Mouse (Mus musculus) lung, embryonic 16.5 days (tissue): ENCODE results near the gene Samm50. TPM values are rescaled to one million over a fixed set of nuclear protein-coding genes. Genes with fewer than 3 reads are reported as not detected.
"Not testable (repeated sequence)": the region's sequence is repeated elsewhere in the genome, so short reads cannot be mapped to it uniquely, and the experiment has no call there.

Source experiments
- ATAC-seq: fragments of 200-750 bp; cut with Nextera tagmentation; 2 replicates; pipeline ENCODE4 v1.8.0; 2017; ENCODE audit warnings: low read depth, mild to moderate bottlenecking, moderate library complexity
- H3K27ac ChIP-seq: fragments of 300-500 bp; sonication (generic); 2 replicates; pipeline ENCODE4 v1.5.1; 2014; ENCODE audit warnings: mild to moderate bottlenecking, control low read depth, low read length
- H3K27me3 ChIP-seq: fragments of 300-500 bp; sonication (generic); 2 replicates; pipeline ENCODE4 v1.6.1; 2014; ENCODE audit warnings: low read depth, low read length, mixed read lengths; ENCODE audit not compliant: control insufficient read depth, insufficient read depth
- H3K36me3 ChIP-seq: fragments of 300-500 bp; sonication (generic); 2 replicates; pipeline ENCODE4 v1.6.1; 2014; ENCODE audit warnings: low read length; ENCODE audit not compliant: control insufficient read depth, insufficient read depth
- H3K4me1 ChIP-seq: fragments of 300-500 bp; sonication (generic); replicated peaks from 2 replicates; pipeline ENCODE4 v1.6.1; 2014; ENCODE audit warnings: low read length, mixed read lengths; ENCODE audit not compliant: control insufficient read depth, insufficient read depth
- H3K4me2 ChIP-seq: fragments of 300-500 bp; sonication (generic); 2 replicates; pipeline ENCODE4 v1.6.1; 2014; ENCODE audit warnings: low read depth, low read length, control low read depth
- H3K4me3 ChIP-seq: fragments of 300-500 bp; sonication (generic); 2 replicates; pipeline ENCODE4 v1.5.1; 2014; ENCODE audit warnings: mild to moderate bottlenecking, low read length, control low read depth
- H3K9ac ChIP-seq: fragments of 300-500 bp; sonication (generic); 2 replicates; pipeline ENCODE4 v1.6.1; 2014; ENCODE audit warnings: low read length, control low read depth
- H3K9me3 ChIP-seq: fragments of 300-500 bp; sonication (generic); 2 replicates; pipeline ENCODE4 v1.6.1; 2016; ENCODE audit warnings: low read length; ENCODE audit not compliant: control insufficient read depth
- WGBS: fragments of 180-500 bp; shearing (Covaris S2); extraction: QIAGEN DNeasy Blood & Tissue Kit; methylation state at CpG from one replicate; pipeline ENCODE4 v1.1.7; 2014; 5-methylcytosine and 5-hydroxymethylcytosine counted together
- polyA plus RNA-seq: library from polyadenylated mRNA; unstranded; fragments of >200 nt; fragmentation: Nextera tagmentation; extraction: Ambion mirVana; gene quantifications from 2 replicates; pipeline ENCODE4 v1.2.1, GENCODE M21; 2015

The Samm50 gene
- 98.8 and 105 TPM in 2 replicates for polyA plus RNA-seq

DNA sequence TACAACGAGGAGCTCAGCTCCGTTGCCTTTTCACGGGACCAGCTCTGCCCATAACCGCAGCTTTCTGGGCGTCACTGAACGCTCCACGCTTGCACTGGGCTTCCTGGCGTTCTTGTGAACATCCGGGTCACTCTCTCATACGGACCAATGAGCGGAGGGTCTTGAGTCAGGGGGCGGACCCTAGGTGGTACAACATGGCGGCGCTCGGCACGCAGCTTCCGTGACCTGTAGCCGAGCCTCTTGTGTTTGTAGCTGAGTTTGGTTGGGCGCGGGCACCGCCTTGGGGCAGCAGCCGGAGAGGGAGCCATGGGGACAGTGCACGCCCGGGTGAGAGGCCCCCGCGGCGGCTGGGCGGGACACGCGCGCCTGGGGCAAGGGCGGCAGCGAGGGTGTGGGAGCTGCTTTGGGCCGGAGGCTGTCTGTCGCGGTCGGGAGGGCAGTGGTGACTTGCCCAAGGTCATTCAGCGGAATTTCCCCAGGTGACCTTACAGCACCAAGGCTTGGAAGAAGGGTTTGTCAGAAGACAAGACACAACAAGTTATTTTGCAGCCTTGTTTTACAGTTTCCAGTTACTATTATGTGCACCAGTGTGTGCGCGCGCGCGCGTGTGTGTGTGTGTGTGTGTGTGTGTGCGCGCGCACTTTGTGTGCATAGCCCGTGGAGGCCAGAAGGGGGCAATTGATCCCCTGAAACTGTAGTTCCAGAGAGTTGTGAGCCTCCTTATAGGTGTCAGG, at the start of gene Samm50:
Samm50 (plus strand) TSS at position 184 of the 734 bp plus-strand sequence.
- Histone ChIP-seq H3K4me2 (peak within 1 kb of the TSS; percentile 80), H3K4me3 (peak within 1 kb of the TSS; percentile 90), H3K4me1 (peaks cover 6% of the 10 kb centered on the region; the same call in 1 of the 2 replicates), H3K27ac (peak within 1 kb of the TSS; percentile 93), H3K27me3 (no peaks in the 10 kb centered on the region), H3K9me3 (no peaks in the 10 kb centered on the region), H3K9ac (peak within 1 kb of the TSS; percentile 92), H3K36me3 (peaks cover 11% of the 10 kb centered on the region)
- WGBS = 2% methylated on average over 48 of the region's 48 CpGs
- peak; percentile 100 for ATAC-seq

- no peak for ATAC-seq
- Histone ChIP-seq H3K27me3 (no peaks in the 10 kb centered on the region), H3K9ac (no peak overlapping the region), H3K27ac (no peak overlapping the region), H3K4me2 (no peak overlapping the region), H3K9me3 (no peaks in the 10 kb centered on the region), H3K4me3 (no peak overlapping the region), H3K36me3 (no peaks in the 10 kb centered on the region), H3K4me1 (no peaks in the 10 kb centered on the region)
- WGBS = 77% methylated on average over 2 of the region's 2 CpGs
Observed at GRCm38 (mm10) chr15:84156158-84156557, 35.9 kb upstream of the Samm50 start.

DNA sequence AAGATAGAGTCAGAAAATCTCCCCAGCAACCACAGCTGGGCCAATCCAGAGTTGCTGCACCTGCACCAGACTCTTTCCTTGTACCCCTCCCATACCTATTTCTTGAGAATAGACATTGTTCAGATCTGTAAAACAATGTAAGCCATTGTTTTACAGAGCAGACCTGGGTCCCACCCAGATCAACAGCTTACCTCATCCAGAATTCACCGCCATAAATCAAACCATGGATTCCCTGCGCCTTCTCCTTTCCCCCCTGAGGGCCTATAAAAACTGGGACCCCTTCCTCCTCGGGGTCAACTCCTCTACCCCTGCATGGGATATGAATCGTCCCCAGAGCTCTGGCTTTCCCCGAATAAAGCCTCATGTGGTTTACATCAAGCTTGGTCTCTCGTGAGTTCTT, 34.5 kb upstream of the Samm50 start:
- H3K9me3 ChIP-seq, H3K4me1 ChIP-seq, H3K27ac ChIP-seq, H3K36me3 ChIP-seq, ATAC-seq, H3K27me3 ChIP-seq, H3K9ac ChIP-seq, H3K4me2 ChIP-seq, H3K4me3 ChIP-seq: not testable (repeated sequence)
- 83% methylated on average over 6 of the region's 6 CpGs for WGBS

- no peaks in the 10 kb centered on the region for H3K4me1 ChIP-seq
- no peaks in the 10 kb centered on the region for H3K27me3 ChIP-seq
- H3K27ac ChIP-seq = no peak overlapping the region
- no peak overlapping the region for H3K9ac ChIP-seq
- no peaks in the 10 kb centered on the region for H3K36me3 ChIP-seq
- no peak overlapping the region for H3K4me3 ChIP-seq
- H3K4me2 ChIP-seq = no peak overlapping the region
- no peak for ATAC-seq
- 80% methylated on average over 6 of the region's 6 CpGs for WGBS
- H3K9me3 ChIP-seq = no peaks in the 10 kb centered on the region
Observed at GRCm38 (mm10) chr15:84161871-84162270, 30.2 kb upstream of the Samm50 start.

- Histone ChIP-seq H3K27ac (no peak overlapping the region), H3K9ac (no peak overlapping the region), H3K4me3 (no peak overlapping the region), H3K9me3 (no peaks in the 10 kb centered on the region), H3K4me1 (peaks cover 14% of the 10 kb centered on the region), H3K36me3 (no peaks in the 10 kb centered on the region), H3K4me2 (no peak overlapping the region), H3K27me3 (no peaks in the 10 kb centered on the region; the same call in 1 of the 2 replicates)
- whole genome bisulfite sequencing = 66% methylated on average over 6 of the region's 6 CpGs
- ATAC-seq = no peak
Observed at GRCm38 (mm10) chr15:84166818-84167217, 25.2 kb upstream of the Samm50 start.

DNA sequence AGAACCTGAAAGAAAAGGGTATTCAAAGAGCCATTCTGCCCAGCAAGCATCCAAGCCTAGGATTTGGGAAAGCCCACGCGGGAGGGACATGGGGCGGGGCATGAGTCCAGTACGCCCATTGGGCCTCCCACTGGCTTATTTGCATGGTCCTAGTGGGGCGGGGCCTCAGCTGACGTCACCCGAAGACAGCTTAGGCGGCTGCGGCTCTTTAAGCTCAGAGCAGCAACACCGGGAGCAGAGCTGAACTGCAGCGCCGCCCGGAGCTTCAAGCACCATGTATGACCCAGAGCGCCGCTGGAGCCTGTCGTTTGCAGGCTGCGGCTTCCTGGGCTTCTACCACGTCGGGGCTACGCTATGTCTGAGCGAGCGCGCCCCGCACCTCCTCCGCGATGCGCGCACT, 24.4 kb upstream of the Samm50 start, which contains the start of gene Pnpla3:
Pnpla3 (plus strand) TSS at position 238 of the 400 bp plus-strand sequence.
- H3K4me1 ChIP-seq = peaks cover 14% of the 10 kb centered on the region
- ATAC-seq = peak; percentile 99
- H3K4me2 ChIP-seq = peak within 1 kb of the TSS; percentile 99
- H3K27ac ChIP-seq = no peak within 1 kb of the TSS
- 0% methylated on average over 28 of the region's 28 CpGs for WGBS
- H3K36me3 ChIP-seq = no peaks in the 10 kb centered on the region
- H3K9ac ChIP-seq = peak within 1 kb of the TSS; percentile 63
- peak within 1 kb of the TSS; percentile 59 for H3K4me3 ChIP-seq
- no peaks in the 10 kb centered on the region; the same call in 1 of the 2 replicates for H3K27me3 ChIP-seq
- no peaks in the 10 kb centered on the region for H3K9me3 ChIP-seq

- Histone ChIP-seq H3K4me2 (peak overlapping the region; percentile 99), H3K4me3 (peak overlapping the region; percentile 59), H3K27ac (no peak overlapping the region), H3K27me3 (no peaks in the 10 kb centered on the region; the same call in 1 of the 2 replicates), H3K9me3 (no peaks in the 10 kb centered on the region), H3K36me3 (no peaks in the 10 kb centered on the region), H3K9ac (peak overlapping the region; percentile 63), H3K4me1 (peaks cover 14% of the 10 kb centered on the region)
- under 1% methylated on average over 28 of the region's 28 CpGs for WGBS
- peak; percentile 51 for ATAC-seq
Observed at GRCm38 (mm10) chr15:84168170-84169161, 23.6 kb upstream of the Samm50 start.

GRCm38 (mm10) chr15:84169511-84169910, 22.5 kb upstream of the Samm50 start:
- WGBS = 61% methylated on average over 1 of the region's 1 CpGs
- Histone ChIP-seq H3K4me3 (no peak overlapping the region), H3K4me2 (no peak overlapping the region), H3K9ac (no peak overlapping the region), H3K9me3 (no peaks in the 10 kb centered on the region), H3K4me1 (peaks cover 14% of the 10 kb centered on the region), H3K27me3 (no peaks in the 10 kb centered on the region; the same call in 1 of the 2 replicates), H3K27ac (no peak overlapping the region), H3K36me3 (no peaks in the 10 kb centered on the region)
- ATAC-seq = no peak

DNA sequence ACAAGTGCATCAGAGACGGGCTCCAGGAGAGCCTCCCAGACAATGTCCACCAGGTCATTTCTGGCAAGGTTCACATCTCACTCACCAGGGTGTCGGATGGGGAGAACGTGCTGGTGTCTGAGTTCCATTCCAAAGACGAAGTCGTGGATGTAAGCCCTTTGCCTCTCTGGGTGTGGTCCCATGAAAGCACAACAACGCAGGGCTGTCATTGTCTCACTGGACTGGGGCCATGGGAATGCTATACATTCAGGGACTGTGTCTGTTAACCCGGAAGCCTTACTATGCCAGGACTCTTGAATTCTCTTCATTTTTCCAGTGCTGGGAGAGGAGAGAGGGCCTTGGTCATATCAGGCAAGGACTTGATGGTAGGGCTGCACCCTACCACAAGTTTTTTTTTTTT, 20.9 kb upstream of the Samm50 start:
- Histone ChIP-seq H3K36me3 (no peaks in the 10 kb centered on the region), H3K4me2 (no peak overlapping the region), H3K9me3 (no peaks in the 10 kb centered on the region), H3K27me3 (no peaks in the 10 kb centered on the region; the same call in 1 of the 2 replicates), H3K4me1 (peaks cover 14% of the 10 kb centered on the region), H3K4me3 (no peak overlapping the region), H3K27ac (no peak overlapping the region), H3K9ac (no peak overlapping the region)
- no peak for ATAC-seq
- WGBS = 69% methylated on average over 7 of the region's 7 CpGs
